Mouse (Mus musculus) limb, embryonic 15.5 days (tissue): Measurements from ENCODE around the gene L1cam. TPM values are rescaled to one million over a fixed set of nuclear protein-coding genes. Genes with fewer than 3 reads are reported as not detected.

Source experiments
- ATAC-seq: fragments of 200-750 bp; cut with Nextera tagmentation; 2 replicates; pipeline ENCODE4 v1.8.0; 2017; ENCODE audit warnings: low read depth, moderate TSS enrichment; ENCODE audit not compliant: insufficient number of reproducible peaks, low FRiP score, low TSS enrichment
- H3K27ac ChIP-seq: fragments of 300-500 bp; sonication (generic); 2 replicates; pipeline ENCODE4 v1.5.1; 2015; ENCODE audit warnings: moderate library complexity, mild to moderate bottlenecking, inconsistent platforms
- H3K27me3 ChIP-seq: fragments of 300-500 bp; sonication (generic); 2 replicates; pipeline ENCODE4 v1.6.1; 2015; ENCODE audit warnings: inconsistent platforms
- H3K36me3 ChIP-seq: fragments of 300-500 bp; sonication (generic); 2 replicates; pipeline ENCODE4 v1.6.1; 2015; ENCODE audit warnings: inconsistent platforms
- H3K4me1 ChIP-seq: fragments of 300-500 bp; sonication (generic); 2 replicates; pipeline ENCODE4 v1.6.1; 2015; ENCODE audit warnings: inconsistent platforms
- H3K4me2 ChIP-seq: fragments of 300-500 bp; sonication (generic); 2 replicates; pipeline ENCODE4 v1.6.1; 2015; ENCODE audit warnings: mild to moderate bottlenecking, inconsistent platforms
- H3K4me3 ChIP-seq: fragments of 300-500 bp; sonication (generic); 2 replicates; pipeline ENCODE4 v1.5.1; 2015; ENCODE audit warnings: mild to moderate bottlenecking, inconsistent platforms
- H3K9ac ChIP-seq: fragments of 300-500 bp; sonication (generic); 2 replicates; pipeline ENCODE4 v1.6.1; 2015; ENCODE audit warnings: inconsistent platforms
- H3K9me3 ChIP-seq: fragments of 300-500 bp; sonication (generic); 2 replicates; pipeline ENCODE4 v1.6.1; 2016; ENCODE audit warnings: inconsistent platforms
- WGBS: fragments of 180-500 bp; shearing (Covaris S2); methylation state at CpG from one replicate; pipeline ENCODE4 v1.1.7; 2015; 5-methylcytosine and 5-hydroxymethylcytosine counted together
- polyA plus RNA-seq: library from polyadenylated mRNA; unstranded; fragments of >200 nt; fragmentation: Nextera tagmentation; extraction: Ambion mirVana; gene quantifications from 2 replicates; pipeline ENCODE4 v1.2.1, GENCODE M21; 2015

The L1cam gene
- polyA plus RNA-seq, 1 experiment from 2014 or later, result 4.0 TPM

DNA sequence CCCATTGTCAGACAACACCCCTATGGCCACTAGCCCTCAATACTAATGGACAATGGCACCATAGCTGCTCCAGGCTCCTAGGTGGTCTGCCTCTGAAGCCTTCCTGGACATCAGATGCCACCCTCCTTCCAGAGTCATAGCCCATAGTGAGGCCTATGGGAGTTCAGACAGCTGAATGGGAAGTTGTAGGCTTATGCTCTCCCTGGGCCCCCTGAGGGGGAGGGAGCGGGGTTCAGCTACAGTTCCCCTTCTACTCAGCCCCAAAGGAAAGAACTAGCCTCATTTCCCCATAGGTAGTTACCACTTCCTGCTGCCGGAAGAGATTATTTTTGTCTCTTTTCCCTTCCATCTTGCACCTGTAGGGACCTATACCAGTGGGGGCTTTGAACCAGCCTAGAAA is 15.7 kb upstream of the L1cam start:
- ATAC-seq, result no peak
- H3K36me3 ChIP-seq, result no peaks in the 10 kb centered on the region
- peaks cover 9% of the 10 kb centered on the region; the same call in 1 of the 2 replicates for H3K27me3 ChIP-seq
- no peak overlapping the region for H3K9ac ChIP-seq
- no peak overlapping the region for H3K27ac ChIP-seq
- no peak overlapping the region for H3K4me3 ChIP-seq
- peaks cover 3% of the 10 kb centered on the region; the same call in 1 of the 2 replicates for H3K4me1 ChIP-seq
- no peaks in the 10 kb centered on the region for H3K9me3 ChIP-seq
- H3K4me2 ChIP-seq, result no peak overlapping the region
- WGBS, result 87% methylated on average over 2 of the region's 2 CpGs

DNA sequence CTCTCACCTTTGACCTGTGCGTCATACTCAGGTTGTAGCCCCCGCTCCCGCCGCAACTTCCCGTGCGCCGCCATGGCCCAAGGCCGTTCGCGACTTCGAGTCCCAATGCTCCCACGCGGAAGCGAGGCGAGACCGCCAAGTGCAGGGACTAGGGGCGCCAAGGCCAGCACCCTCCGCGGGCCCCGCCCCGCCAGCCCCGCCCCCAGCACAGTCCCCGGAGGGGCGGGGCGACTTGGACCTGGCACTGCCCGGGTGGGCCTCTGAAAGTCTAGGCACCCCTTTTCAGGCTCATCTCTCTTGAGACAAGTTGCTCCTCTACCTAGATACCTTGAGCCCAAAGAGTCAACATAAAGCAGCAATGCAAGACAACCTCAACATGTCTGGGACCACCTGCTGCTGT is 15.3 kb upstream of the L1cam start:
- 14% methylated on average over 26 of the region's 26 CpGs for WGBS

DNA sequence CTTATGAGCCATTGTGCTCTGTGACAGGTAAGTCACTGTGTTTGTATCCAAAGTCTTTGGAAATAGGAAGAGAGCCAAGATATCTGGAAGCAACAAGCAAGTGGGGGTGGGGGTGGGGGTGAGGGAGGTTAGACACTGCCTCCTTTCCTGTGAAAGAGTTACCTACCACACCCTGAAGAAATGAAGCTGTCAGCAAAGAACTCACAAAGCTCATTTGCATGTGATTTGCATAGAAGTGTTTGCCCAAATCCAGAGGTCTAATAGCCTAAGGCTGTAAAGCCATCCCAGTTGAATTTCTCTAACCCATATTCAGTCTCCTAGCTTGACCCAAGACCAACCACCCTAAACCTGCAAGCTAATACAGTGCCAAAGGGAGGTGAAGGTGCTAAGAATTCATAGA is 14.5 kb upstream of the L1cam start:
- ATAC-seq, result no peak
- Histone ChIP-seq H3K27me3 (peaks cover 9% of the 10 kb centered on the region; the same call in 1 of the 2 replicates), H3K27ac (no peak overlapping the region), H3K9ac (no peak overlapping the region), H3K9me3 (no peaks in the 10 kb centered on the region), H3K4me1 (peaks cover 3% of the 10 kb centered on the region; the same call in 1 of the 2 replicates), H3K36me3 (no peaks in the 10 kb centered on the region), H3K4me3 (no peak overlapping the region), H3K4me2 (no peak overlapping the region)

More for the DNA sequence above, 15.3 kb upstream of the L1cam start:
- no peak for ATAC-seq
- Histone ChIP-seq H3K9ac (no peak overlapping the region), H3K4me2 (peak overlapping the region; percentile 37), H3K4me3 (peak overlapping the region; percentile 9; the same call in 1 of the 2 replicates), H3K9me3 (no peaks in the 10 kb centered on the region), H3K4me1 (peaks cover 3% of the 10 kb centered on the region; the same call in 1 of the 2 replicates), H3K27ac (no peak overlapping the region), H3K27me3 (peaks cover 9% of the 10 kb centered on the region; the same call in 1 of the 2 replicates), H3K36me3 (no peaks in the 10 kb centered on the region)

DNA sequence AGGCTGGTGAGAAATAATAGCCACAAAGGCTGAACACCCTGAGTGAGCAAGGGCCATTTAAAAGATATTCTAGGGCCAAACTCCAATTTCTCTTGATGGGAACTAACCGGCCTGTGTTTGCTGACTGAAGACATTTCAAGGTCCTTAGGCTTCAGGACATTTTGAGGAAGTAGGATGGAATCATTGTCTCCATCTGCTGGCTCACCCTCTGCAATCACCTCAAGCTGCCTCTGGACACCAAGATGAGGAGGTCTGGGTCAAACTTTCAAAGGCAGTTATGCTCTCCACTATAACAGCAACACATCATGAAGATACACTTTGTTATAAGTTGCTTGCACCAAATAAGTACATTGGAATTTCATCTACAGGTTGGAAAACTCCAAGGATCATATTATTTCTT is 14.1 kb upstream of the L1cam start:
- Histone ChIP-seq H3K36me3 (no peaks in the 10 kb centered on the region), H3K4me1 (peaks cover 3% of the 10 kb centered on the region; the same call in 1 of the 2 replicates), H3K4me2 (no peak overlapping the region), H3K27me3 (peaks cover 9% of the 10 kb centered on the region; the same call in 1 of the 2 replicates), H3K27ac (no peak overlapping the region), H3K9me3 (no peaks in the 10 kb centered on the region), H3K9ac (no peak overlapping the region), H3K4me3 (no peak overlapping the region)
- WGBS, result 77% methylated on average over 1 of the region's 1 CpGs
- no peak for ATAC-seq

DNA sequence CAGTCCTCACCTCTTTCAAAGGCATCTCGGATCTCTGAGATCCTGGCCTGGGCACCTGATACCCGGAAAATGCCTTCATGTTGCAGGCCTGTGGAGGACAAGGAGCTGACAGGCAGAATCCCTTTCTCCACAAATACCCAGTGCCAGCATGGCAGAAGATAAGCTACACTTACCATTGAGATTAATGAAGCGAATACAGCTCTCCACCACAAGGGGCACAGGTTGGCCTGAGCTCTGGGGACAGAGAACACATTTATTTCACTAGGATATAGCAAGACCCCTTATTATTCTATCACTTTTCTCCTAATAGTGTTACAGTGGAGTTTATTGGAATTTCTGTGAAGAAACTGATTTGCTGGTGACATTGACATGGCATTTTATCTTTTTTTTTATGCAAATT is 2.1 kb upstream of the L1cam start:
- WGBS, result 78% methylated on average over 3 of the region's 3 CpGs
- no peak for ATAC-seq
- H3K27ac ChIP-seq, result no peak overlapping the region
- H3K9me3 ChIP-seq, result no peaks in the 10 kb centered on the region
- no peak overlapping the region for H3K9ac ChIP-seq
- no peak overlapping the region for H3K4me2 ChIP-seq
- no peaks in the 10 kb centered on the region for H3K4me1 ChIP-seq
- H3K4me3 ChIP-seq, result no peak overlapping the region
- 0 out of 2 replicates have a peak, but pooled peaks cover 6% of the 10 kb centered on the region for H3K27me3 ChIP-seq
- H3K36me3 ChIP-seq, result no peaks in the 10 kb centered on the region

DNA sequence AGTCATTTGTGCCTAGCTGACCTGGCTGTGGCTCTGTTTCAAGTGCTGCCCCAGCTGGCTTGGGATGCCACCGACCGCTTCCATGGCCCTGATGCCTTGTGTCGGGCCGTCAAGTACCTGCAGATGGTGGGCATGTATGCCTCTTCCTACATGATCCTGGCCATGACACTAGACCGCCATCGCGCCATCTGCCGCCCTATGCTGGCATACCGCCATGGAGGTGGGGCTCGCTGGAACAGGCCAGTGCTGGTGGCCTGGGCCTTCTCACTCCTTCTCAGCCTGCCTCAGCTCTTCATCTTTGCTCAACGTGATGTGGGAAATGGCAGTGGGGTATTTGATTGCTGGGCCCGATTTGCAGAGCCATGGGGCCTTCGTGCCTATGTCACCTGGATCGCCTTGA is 3.1 kb downstream of the L1cam start:
- WGBS, result 90% methylated on average over 14 of the region's 14 CpGs
- no peak for ATAC-seq

DNA sequence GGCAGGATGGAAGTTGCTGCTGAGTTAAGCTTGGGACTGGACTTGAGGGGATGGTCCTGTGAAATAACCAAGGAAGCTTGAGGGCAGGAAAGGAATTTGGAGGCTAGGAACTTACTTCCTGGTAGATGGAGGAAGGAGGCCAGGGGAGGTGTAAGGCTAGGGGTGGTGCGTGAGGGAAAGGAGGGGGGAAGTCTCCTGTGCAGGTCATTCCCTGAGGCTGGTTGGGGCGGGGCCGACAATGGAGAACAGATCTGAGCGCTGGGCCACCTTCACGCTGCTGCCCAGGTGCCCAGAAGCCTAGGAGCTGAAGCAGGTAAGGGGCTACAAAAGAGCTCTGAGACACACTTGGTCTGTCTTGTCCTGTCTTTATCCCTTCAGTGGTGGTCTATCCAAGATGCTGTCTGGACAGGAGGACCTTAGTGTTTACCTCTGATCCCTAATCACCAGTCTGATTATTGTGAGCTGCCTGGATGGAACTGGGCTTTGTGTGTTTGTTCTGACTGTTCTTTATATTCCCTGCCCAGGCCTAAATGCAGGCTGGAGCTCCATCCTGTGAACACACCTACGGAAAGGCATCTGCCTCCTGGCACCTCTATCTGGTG is 4.3 kb downstream of the L1cam start, which contains the start of gene Avpr2:
Gene Avpr2, plus strand, starts transcription at position 552 of the 602 bp plus-strand sequence.
- no peaks in the 10 kb centered on the region for H3K9me3 ChIP-seq
- H3K36me3 ChIP-seq, result no peaks in the 10 kb centered on the region
- no peak within 1 kb of the TSS for H3K4me3 ChIP-seq
- 65% methylated on average over 6 of the region's 6 CpGs for WGBS
- 0 out of 2 replicates have a peak, but pooled peaks cover 5% of the 10 kb centered on the region for H3K27me3 ChIP-seq
- no peaks in the 10 kb centered on the region for H3K4me1 ChIP-seq
- no peak within 1 kb of the TSS for H3K4me2 ChIP-seq
- no peak within 1 kb of the TSS for H3K27ac ChIP-seq
- H3K9ac ChIP-seq, result no peak within 1 kb of the TSS
- no peak for ATAC-seq

More for the DNA sequence above, 3.1 kb downstream of the L1cam start:
- H3K4me2 ChIP-seq, result no peak overlapping the region
- H3K4me1 ChIP-seq, result no peaks in the 10 kb centered on the region
- H3K36me3 ChIP-seq, result no peaks in the 10 kb centered on the region
- H3K27me3 ChIP-seq, result 0 out of 2 replicates have a peak, but pooled peaks cover 5% of the 10 kb centered on the region
- no peak overlapping the region for H3K4me3 ChIP-seq
- no peaks in the 10 kb centered on the region for H3K9me3 ChIP-seq
- no peak overlapping the region for H3K27ac ChIP-seq
- no peak overlapping the region for H3K9ac ChIP-seq

DNA sequence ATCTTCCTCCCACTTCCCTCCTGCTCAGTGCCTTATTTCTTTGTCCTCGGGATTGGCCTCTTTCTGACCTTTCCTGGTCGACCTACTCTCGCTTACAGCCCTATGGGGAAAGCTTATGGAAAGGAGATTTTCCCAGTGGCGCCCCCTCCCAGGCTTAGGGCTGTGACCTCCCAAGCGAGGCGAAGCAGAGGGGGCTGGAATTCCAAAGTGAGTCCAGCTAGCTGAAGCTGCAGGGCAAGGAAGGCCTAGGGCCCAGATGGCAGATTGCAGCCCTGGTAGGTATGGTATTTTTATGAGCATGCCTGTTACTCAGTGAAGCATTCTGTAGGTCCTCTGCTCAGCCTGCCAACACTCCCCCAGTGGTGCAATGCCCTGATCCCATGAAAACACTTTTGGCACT is 14.4 kb downstream of the L1cam start:
- Histone ChIP-seq H3K36me3 (no peaks in the 10 kb centered on the region), H3K27me3 (peaks cover 22% of the 10 kb centered on the region), H3K9me3 (no peaks in the 10 kb centered on the region), H3K4me1 (0 out of 2 replicates have a peak, but pooled peaks cover 6% of the 10 kb centered on the region), H3K9ac (no peak overlapping the region), H3K4me2 (no peak overlapping the region; the same call in 1 of the 2 replicates), H3K4me3 (no peak overlapping the region), H3K27ac (no peak overlapping the region)
- no peak for ATAC-seq
- WGBS, result 14% methylated on average over 6 of the region's 6 CpGs

DNA sequence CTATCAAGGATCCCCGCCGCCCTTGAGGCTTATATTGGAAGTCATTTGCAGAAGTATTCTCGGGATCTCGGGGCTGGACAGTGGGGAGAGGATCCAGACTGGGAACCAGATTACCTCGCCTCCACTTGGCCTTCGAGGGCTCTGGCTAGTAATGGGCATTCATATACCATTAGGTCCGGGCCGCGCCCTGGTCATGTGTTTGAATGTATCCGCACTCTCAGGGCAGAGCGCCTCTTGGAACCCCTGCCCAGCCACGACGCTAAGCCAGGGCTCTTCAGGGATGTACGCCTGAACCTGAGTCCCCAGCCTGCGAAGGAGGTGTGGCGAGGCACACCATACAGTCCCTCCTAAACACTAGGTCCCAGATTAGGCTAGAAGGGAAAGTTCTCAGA is 14.9 kb downstream of the L1cam start:
- Histone ChIP-seq H3K4me1 (0 out of 2 replicates have a peak, but pooled peaks cover 6% of the 10 kb centered on the region), H3K36me3 (no peaks in the 10 kb centered on the region), H3K27ac (no peak overlapping the region), H3K9ac (no peak overlapping the region), H3K9me3 (no peaks in the 10 kb centered on the region), H3K4me2 (peak overlapping the region; percentile 70), H3K4me3 (peak overlapping the region; percentile 41), H3K27me3 (peaks cover 22% of the 10 kb centered on the region)
- ATAC-seq, result no peak
- 31% methylated on average over 16 of the region's 16 CpGs for WGBS

DNA sequence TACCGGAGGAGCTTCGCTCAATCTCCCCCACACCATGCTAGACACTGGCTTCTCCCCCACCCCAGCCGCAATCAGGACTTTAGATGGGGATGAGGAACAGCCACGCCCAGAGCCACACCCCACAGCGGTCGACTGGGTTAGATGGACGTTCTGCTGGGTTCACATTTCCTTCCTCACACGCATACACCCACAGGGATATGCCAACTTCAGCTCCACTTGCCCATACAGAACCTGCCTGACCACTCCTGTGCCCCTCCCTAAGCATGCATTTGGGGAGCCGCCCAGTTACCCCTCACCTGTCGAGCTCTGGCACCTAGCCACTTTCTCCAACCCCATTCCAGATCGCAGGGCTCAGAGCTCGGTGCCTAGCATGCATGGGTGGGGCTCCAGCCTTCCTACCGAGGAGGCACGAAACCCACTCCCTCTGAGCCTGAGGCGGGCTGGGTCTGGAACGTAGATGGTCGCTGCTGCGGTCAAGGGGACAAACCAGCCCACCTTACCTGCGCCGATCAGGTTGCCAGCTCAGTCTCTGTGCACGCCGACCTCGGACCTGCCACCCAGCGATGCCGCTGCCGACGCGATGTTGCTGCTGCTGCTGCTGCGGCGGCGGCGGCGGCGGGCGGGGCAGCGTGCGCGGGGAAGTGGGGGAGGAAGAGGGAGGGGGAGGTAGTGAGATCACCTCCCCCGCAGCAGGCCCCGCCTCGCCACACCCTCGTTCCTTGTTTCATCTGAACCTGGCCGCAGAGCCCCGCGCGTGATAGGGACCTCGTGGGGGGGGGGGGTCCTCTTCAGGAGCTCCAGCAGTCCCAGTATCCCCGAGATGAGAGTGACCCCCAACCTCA is 15.5 kb downstream of the L1cam start:
- 0 out of 2 replicates have a peak, but pooled peaks cover 6% of the 10 kb centered on the region for H3K4me1 ChIP-seq
- H3K4me2 ChIP-seq, result peak overlapping the region; percentile 70
- H3K27me3 ChIP-seq, result peaks cover 22% of the 10 kb centered on the region
- no peak overlapping the region for H3K27ac ChIP-seq
- ATAC-seq, result no peak
- WGBS, result 20% methylated on average over 31 of the region's 48 CpGs
- peak overlapping the region; percentile 41 for H3K4me3 ChIP-seq
- no peaks in the 10 kb centered on the region for H3K9me3 ChIP-seq
- H3K36me3 ChIP-seq, result no peaks in the 10 kb centered on the region
- no peak overlapping the region for H3K9ac ChIP-seq

DNA sequence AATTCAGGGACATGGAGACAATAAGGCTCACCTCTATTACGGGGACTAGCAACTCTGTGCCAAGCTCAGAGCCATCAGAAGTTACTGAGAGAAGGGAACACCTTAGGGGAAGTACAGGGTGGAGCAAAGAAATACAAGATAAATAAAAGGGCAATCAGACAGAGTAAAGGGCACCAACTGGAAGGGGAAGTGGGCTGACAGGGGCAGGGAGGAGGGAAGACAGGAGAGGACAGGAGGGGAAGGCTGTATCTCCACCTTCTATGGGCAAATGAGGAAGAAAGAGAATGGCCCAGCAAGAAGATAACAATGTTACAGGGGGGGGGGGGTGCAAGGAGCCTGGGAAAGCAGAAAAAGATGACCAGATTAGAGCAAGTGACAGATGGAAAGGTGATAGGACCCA is 18.9 kb downstream of the L1cam start:
- H3K4me1 ChIP-seq, result 0 out of 2 replicates have a peak, but pooled peaks cover 6% of the 10 kb centered on the region
- no peak for ATAC-seq
- no peaks in the 10 kb centered on the region for H3K36me3 ChIP-seq
- no peak overlapping the region for H3K9ac ChIP-seq
- 57% methylated on average over 1 of the region's 1 CpGs for WGBS
- no peak overlapping the region for H3K4me3 ChIP-seq
- no peak overlapping the region for H3K27ac ChIP-seq
- H3K27me3 ChIP-seq, result peaks cover 22% of the 10 kb centered on the region
- no peaks in the 10 kb centered on the region for H3K9me3 ChIP-seq
- no peak overlapping the region for H3K4me2 ChIP-seq

DNA sequence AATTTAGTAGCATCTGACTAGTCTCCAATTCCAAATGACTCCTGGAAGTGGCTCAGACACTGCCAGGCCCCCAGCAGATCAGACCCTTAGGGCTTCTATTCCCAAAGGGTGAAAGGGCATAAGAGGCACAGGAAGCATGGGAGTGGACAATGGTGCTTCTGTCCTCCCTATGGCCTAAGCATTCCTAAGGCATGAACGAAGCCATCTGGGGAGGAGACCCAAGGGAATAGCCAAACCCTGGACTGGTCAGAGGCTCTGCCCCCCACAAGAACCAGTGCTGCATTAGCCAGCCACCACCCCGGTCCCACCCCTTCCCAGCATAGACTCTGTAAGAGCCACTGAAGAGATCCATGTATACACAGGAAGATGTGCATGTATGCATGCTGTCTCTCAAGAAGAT is 20.0 kb downstream of the L1cam start:
- no peak overlapping the region for H3K27ac ChIP-seq
- 73% methylated on average over 2 of the region's 2 CpGs for WGBS
- peaks cover 19% of the 10 kb centered on the region for H3K27me3 ChIP-seq
- no peak overlapping the region for H3K4me3 ChIP-seq
- 0 out of 2 replicates have a peak, but pooled peaks cover 6% of the 10 kb centered on the region for H3K4me1 ChIP-seq
- no peaks in the 10 kb centered on the region for H3K9me3 ChIP-seq
- ATAC-seq, result no peak
- H3K36me3 ChIP-seq, result no peaks in the 10 kb centered on the region
- no peak overlapping the region for H3K9ac ChIP-seq
- no peak overlapping the region for H3K4me2 ChIP-seq
